Comparison of ENCODE assay signal across 13 mouse cellular contexts in the genomic region with DNA sequence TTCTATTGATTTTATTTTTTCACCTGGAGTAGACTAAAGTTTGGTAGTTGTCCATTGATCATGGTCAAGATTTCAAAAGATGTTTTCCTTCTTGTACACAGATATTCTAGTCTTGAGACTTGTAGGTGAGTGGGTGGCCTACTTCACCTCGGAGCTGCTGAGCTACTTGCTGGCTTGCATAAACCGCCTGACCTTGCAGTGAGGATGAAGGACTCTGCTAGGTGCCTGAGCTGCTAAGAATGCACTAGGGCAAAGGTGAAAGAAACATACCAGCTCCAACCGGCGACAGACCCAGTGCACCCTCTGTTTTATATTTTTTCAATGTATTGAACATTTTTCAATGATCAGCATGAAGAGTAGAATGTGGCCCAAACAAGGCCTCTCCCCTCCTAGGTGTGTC. TPM values are rescaled to one million over a fixed set of nuclear protein-coding genes. Genes with fewer than 3 reads are reported as not detected.
"Had no signal": no experiment of that assay in that cellular context is flagged by ENCODE, and none has a peak within 500 bp of the region (broad histone marks: within the 10 kb centered on the region; RNA-seq: fewer than 3 reads in every experiment).

No protein-coding gene starts in this region.

- H3K36me3 ChIP-seq: limb, embryonic 12.5 days; midbrain, embryonic 10.5 days; neural tube, embryonic 15.5 days had no signal

- H3K4me1 ChIP-seq: limb, embryonic 12.5 days had no signal

- DNase-seq: liver had no signal

- H3K9me3 ChIP-seq: limb, embryonic 12.5 days; midbrain, embryonic 10.5 days; neural tube, embryonic 15.5 days had no signal

- H3K27ac ChIP-seq: layer of hippocampus, adult 2 months; limb, embryonic 12.5 days; liver, embryonic 14.5 days; midbrain, embryonic 10.5 days; neural tube, embryonic 15.5 days; stomach, postnatal 0 days had no signal

- H3K27me3 ChIP-seq: limb, embryonic 12.5 days; neural tube, embryonic 15.5 days had no signal

- H3K4me2 ChIP-seq: limb, embryonic 12.5 days; neural tube, embryonic 15.5 days had no signal

- H3K9ac ChIP-seq: limb, embryonic 12.5 days; liver, embryonic 14.5 days; neural tube, embryonic 15.5 days had no signal

- ATAC-seq: inflammation-experienced regulatory T-cells, adult 6 months; intestine, postnatal 0 days had no signal

- H3K4me3 ChIP-seq: layer of hippocampus, adult 2 months; limb, embryonic 12.5 days; midbrain, embryonic 10.5 days; myocyte; neural tube, embryonic 15.5 days had no signal

RNA-seq across cellular contexts. Expression of a gene that starts 5.8 kb away (rescaled TPM):
- polyA plus RNA-seq: inflammation-experienced regulatory T-cells, adult 6 months; intestine, postnatal 0 days; liver, embryonic 14.5 days had no signal

RNA-seq across cellular contexts. Expression of a gene that starts 7.9 kb away (rescaled TPM):
- polyA plus RNA-seq: inflammation-experienced regulatory T-cells, adult 6 months; intestine, postnatal 0 days; limb, embryonic 12.5 days; liver, embryonic 14.5 days; lung, embryonic 16.5 days; midbrain, embryonic 10.5 days; midbrain, embryonic 14.5 days; myocyte; neural tube, embryonic 11.5 days; neural tube, embryonic 15.5 days; stomach, postnatal 0 days had no signal
